Mouse (Mus musculus) E14TG2a.4 (cell line): ENCODE results near the gene Dcp1b.

Source experiments
- H3K27me3 ChIP-seq: 2 replicates; pipeline ENCODE4 v1.6.1; 2014; ENCODE audit warnings: low read length, control low read depth; ENCODE audit not compliant: insufficient read depth
- H3K36me3 ChIP-seq: 2 replicates; pipeline ENCODE4 v1.6.1; 2014; ENCODE audit warnings: low read length, control low read depth; ENCODE audit not compliant: insufficient read depth
- H3K4me1 ChIP-seq: replicated peaks from 2 replicates; pipeline ENCODE4 v1.6.1; 2014; ENCODE audit warnings: low read depth, low read length, control low read depth
- H3K4me3 ChIP-seq: replicated peaks from 2 replicates; pipeline ENCODE4 v1.5.1; 2014; ENCODE audit warnings: mild to moderate bottlenecking, low read length
- H3K9me3 ChIP-seq: 2 replicates; pipeline ENCODE4 v1.6.1; 2014; ENCODE audit warnings: low read length, control low read depth
- CTCF ChIP-seq: conservative IDR thresholded peaks from 2 replicates; pipeline ENCODE4 v1.5.1; 2014; ENCODE audit warnings: low read length
- NANOG ChIP-seq: IDR thresholded peaks from 2 replicates; pipeline ENCODE4 v1.6.1; 2014; ENCODE audit warnings: borderline replicate concordance, low read length, mixed read lengths
- POU5F1 ChIP-seq: IDR thresholded peaks from 2 replicates; pipeline ENCODE4 v1.6.1; 2014; ENCODE audit warnings: low read length, borderline replicate concordance

Dcp1b gene

DNA sequence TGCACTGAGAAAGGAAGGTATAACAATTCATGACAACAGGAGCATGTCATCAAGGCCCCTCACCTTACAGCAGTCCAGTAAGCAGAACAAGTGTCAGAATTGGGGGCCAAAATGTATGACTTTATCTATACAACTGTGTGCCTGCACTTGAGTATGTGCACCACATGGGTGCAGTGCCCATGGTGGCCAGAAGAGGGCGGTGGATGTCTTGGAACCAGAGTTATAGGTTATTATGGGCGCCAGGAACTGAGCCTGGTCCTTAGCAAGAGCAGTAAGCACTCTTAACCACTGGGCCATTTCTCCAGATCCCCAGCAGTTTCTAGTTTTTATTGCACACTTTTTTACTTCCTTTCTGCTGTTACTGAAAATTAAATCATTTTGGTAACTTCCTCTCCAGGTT is 71.0 kb downstream of the Dcp1b start:
- Histone ChIP-seq H3K27me3 (no peaks in the 10 kb centered on the region), H3K4me3 (no peak overlapping the region), H3K4me1 (peaks cover 6% of the 10 kb centered on the region; the same call in 1 of the 2 replicates), H3K9me3 (peaks cover 10% of the 10 kb centered on the region), H3K36me3 (no peaks in the 10 kb centered on the region)
- TF ChIP-seq CTCF (peak; percentile 49), POU5F1 (no peak)

GRCm38 (mm10) chr6:119248578-119248977 is 73.5 kb downstream of the Dcp1b start:
- peaks cover 10% of the 10 kb centered on the region for H3K9me3 ChIP-seq
- H3K4me3 ChIP-seq, result no peak overlapping the region
- H3K27me3 ChIP-seq, result no peaks in the 10 kb centered on the region
- no peak for TF ChIP-seq NANOG
- no peak for TF ChIP-seq POU5F1
- TF ChIP-seq CTCF, result no peak
- peaks cover 6% of the 10 kb centered on the region; the same call in 1 of the 2 replicates for H3K4me1 ChIP-seq
- H3K36me3 ChIP-seq, result no peaks in the 10 kb centered on the region

DNA sequence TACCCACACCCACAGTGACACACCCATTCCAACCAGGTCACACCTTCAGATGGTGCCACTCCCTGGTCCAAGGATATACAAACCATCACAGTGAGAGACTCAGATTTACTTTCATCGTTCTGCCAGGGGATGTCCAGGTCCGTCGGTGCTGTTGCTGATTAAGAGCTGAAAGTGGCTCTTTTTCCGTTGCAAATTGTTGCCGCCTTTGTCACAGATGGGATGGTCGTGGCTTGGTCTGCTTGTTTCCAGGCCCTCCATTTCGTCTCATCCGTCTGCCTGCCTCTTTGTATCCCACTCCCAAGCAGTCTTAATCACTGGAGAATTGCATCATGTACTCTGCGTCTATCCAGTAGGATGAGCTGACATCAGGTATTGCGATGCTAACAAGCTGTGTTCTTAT is 74.7 kb downstream of the Dcp1b start:
- H3K4me1 ChIP-seq, result peaks cover 6% of the 10 kb centered on the region; the same call in 1 of the 2 replicates
- H3K9me3 ChIP-seq, result peaks cover 10% of the 10 kb centered on the region
- no peaks in the 10 kb centered on the region for H3K27me3 ChIP-seq
- TF ChIP-seq POU5F1 (no peak), CTCF (no peak), NANOG (no peak)
- no peak overlapping the region for H3K4me3 ChIP-seq
- H3K36me3 ChIP-seq, result no peaks in the 10 kb centered on the region

DNA sequence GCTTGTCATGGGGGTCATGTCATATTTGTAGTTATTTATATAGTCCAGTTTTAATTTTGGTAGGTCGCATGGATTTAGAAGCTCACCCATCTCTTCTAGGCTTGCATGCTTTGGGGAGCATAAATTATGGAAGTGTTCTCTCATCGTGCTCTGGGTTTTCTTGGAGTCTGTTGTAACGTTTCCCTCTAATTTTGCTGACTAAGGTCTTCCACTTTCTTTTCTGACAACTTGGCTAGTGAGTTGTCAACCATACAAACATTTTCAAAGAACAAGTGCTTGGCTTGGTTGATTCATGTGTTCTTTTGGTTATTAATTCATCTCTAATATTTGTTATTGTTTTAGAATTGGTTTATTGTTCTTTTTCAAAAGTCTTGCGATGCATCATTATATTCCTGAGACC is 76.7 kb downstream of the Dcp1b start:
- Histone ChIP-seq H3K36me3 (no peaks in the 10 kb centered on the region), H3K4me1 (peaks cover 6% of the 10 kb centered on the region; the same call in 1 of the 2 replicates), H3K4me3 (no peak overlapping the region), H3K9me3 (peaks cover 1% of the 10 kb centered on the region; the same call in 1 of the 2 replicates), H3K27me3 (no peaks in the 10 kb centered on the region)
- TF ChIP-seq NANOG, result no peak
- no peak for TF ChIP-seq CTCF
- TF ChIP-seq POU5F1, result no peak
